Mouse (Mus musculus) testis, adult 10 weeks (tissue): Measurements from ENCODE around the gene Rrn3. TPM values are rescaled to one million over a fixed set of nuclear protein-coding genes. Genes with fewer than 3 reads are reported as not detected.

Experiments
- polyA plus RNA-seq: library from polyadenylated mRNA; stranded (reverse); fragments of 350-450 nt; fragmentation: Illumina TruSeq; extraction: RNeasy Lipid Tissue Mini Kit (QIAGEN cat#74804); gene quantifications from one replicate; pipeline ENCODE4 v1.2.3, GENCODE M21; 2014; ENCODE audit warnings: low read depth, low replicate concordance

The Rrn3 gene
- polyA plus RNA-seq = 21.7 TPM

DNA sequence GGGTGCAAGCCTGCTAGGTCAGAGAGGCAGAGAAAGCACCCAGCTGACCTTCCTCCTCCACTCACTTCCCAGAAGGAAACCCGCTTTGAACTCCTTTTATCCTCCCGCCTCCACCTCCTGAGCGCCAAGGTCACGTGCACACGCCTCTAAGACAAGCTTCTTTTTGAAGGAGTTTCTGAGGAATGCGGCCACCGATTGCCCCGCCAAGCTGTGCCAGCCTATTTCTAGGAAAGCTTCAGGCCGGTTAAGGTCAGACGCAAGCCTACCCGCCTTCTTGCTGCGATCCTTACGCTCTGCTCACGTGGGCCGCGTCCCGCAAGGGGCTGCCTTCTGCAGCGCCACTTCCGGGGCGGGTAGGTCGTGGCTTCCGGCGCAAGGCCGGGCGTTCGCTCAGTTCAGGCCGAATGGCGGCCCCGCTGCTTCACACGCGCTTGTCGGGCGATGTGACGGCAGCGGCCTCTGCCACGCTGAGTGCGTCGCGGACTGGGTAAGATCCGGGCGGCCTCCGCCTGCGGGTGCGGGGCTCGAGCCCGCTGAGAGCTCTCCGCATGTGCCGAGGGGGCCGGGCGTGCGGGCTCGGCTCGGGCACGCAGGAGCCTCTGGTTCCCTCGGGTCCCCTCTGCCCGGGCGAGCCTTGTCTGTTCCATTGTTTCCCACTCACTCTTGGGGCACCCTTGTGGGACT lies at the start of gene Rrn3:
Rrn3 (plus strand) TSS at position 356 of the 684 bp plus-strand sequence.

DNA sequence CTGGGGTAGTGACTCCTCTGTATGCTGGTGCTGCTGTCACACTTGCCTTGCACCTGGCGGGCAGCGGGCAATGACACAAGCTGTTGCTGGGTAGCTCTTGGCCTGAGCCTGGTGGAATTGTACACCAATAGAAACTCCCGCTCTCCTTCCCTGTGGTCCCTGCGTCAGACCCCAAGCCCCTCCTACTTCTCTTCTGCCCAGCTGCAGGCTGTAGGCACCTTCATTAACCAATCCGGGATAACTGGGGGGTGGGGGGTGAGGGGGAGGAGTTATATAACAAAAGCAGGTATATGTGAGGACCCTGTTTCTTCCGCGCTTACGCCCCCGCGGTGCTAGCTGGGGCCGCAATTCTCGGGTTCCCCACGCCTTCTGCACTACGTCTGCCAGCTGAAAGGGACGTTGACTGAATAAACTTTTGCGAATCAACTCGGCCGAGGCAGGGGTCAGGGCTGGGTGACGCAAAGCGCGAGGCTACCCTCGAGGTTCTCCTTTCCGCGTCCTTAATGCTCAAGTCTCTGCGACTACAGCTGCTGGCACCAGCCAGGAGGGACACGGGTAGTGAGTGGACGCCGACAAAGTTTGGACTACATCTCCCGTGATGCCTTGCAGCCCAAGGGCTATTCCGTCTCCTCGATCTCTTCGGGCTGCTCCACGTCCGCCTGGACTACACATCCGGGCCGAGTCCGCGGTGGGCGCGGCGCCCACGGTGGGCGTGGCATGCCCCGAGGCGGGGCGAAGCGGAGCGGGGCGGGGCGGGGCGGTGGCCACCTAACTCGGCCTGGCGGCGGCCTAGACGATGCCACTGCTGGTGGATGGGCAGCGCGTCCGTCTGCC lies 38.3 kb downstream of the Rrn3 start, which contains the start of gene Ntan1:
Ntan1 (plus strand) TSS at position 286 of the 834 bp plus-strand sequence.

Other genes with a start within 250 kb of the Rrn3 start
- gene Parn, start 112.5 kb upstream of the Rrn3 start, polyA plus RNA-seq = 20.8 TPM
- gene Bfar, start 108.8 kb upstream of the Rrn3 start, polyA plus RNA-seq = 16.4 TPM
- gene 3110001I22Rik, start 108.8 kb upstream of the Rrn3 start, polyA plus RNA-seq = 6.8 TPM
- 19.7 TPM for gene Pla2g10, start 49.7 kb upstream of the Rrn3 start, polyA plus RNA-seq
- 60.4 TPM for gene Ntan1, start 38.1 kb downstream of the Rrn3 start, polyA plus RNA-seq
- 286 TPM for gene Pdxdc1, start 122.4 kb downstream of the Rrn3 start, polyA plus RNA-seq
- gene Mpv17l, start 122.5 kb downstream of the Rrn3 start, polyA plus RNA-seq = 4.1 TPM
- gene 2900011O08Rik, start 205.9 kb downstream of the Rrn3 start, polyA plus RNA-seq = 6.0 TPM
- 20.7 TPM for gene Ifitm7, start 206.2 kb downstream of the Rrn3 start, polyA plus RNA-seq